Mouse (Mus musculus) heart, postnatal 0 days (tissue): ENCODE data around the gene Wdr59.

ENCODE experiments used
- CTCF ChIP-seq: IDR thresholded peaks from 2 replicates; pipeline ENCODE4 v1.5.1; 2016; ENCODE audit warnings: antibody characterized with exemption, control low read depth, low read depth
- EP300 ChIP-seq: IDR thresholded peaks from 2 replicates; pipeline ENCODE4 v1.6.1; 2016; ENCODE audit warnings: antibody characterized with exemption, low read depth

GRCm38 (mm10) chr8:111516451-111517035 lies 5.3 kb downstream of the Wdr59 start:
- TF ChIP-seq CTCF (no peak), EP300 (no peak)
